Mouse (Mus musculus) liver, postnatal 0 days (tissue): Measurements from ENCODE around the gene Slc25a26.

ENCODE experiments used
- CTCF ChIP-seq: sonication (generic); IDR thresholded peaks from 2 replicates; pipeline ENCODE4 v1.5.1; 2016; ENCODE audit warnings: antibody characterized with exemption, low read depth
- EP300 ChIP-seq: IDR thresholded peaks from 2 replicates; pipeline ENCODE4 v1.6.1; 2016; ENCODE audit warnings: antibody characterized with exemption, low read depth, mild to moderate bottlenecking

DNA sequence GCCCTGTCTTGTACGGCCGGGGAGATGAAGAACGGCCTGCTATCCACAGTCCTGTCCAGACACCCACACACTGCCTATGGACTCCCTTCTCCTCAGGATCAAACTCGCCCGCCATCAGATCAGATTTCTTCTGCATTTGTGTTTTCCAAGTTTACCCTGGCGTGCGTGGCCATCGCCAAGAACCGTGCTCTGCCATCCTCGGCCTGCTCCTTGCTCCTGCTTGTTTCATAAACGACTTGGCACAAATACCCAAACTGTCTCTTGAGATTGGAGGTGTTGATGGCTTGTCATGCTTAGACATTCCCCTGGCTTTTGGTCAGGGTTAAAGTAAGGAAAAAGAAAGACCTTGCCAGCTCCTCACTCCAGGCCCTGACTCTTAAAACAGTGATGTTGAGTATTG is 94.6 kb downstream of the Slc25a26 start:
- TF ChIP-seq CTCF: no peak
- TF ChIP-seq EP300: no peak
